Mouse (Mus musculus) kidney, embryonic 16.5 days (tissue): ENCODE measurements around the gene Tmtc2. TPM values are rescaled to one million over a fixed set of nuclear protein-coding genes. Genes with fewer than 3 reads are reported as not detected.

ENCODE experiments used
- ATAC-seq: fragments of 200-750 bp; cut with Nextera tagmentation; 2 replicates; pipeline ENCODE4 v1.8.0; 2017; ENCODE audit warnings: moderate TSS enrichment; ENCODE audit not compliant: low FRiP score, low TSS enrichment
- H3K27ac ChIP-seq: fragments of 300-500 bp; sonication (generic); 2 replicates; pipeline ENCODE4 v1.5.1; 2014; ENCODE audit warnings: low read length
- H3K27me3 ChIP-seq: fragments of 300-500 bp; sonication (generic); 2 replicates; pipeline ENCODE4 v1.6.1; 2014; ENCODE audit warnings: low read length, control low read depth, mixed read lengths; ENCODE audit not compliant: insufficient read depth
- H3K36me3 ChIP-seq: fragments of 300-500 bp; sonication (generic); 2 replicates; pipeline ENCODE4 v1.6.1; 2014; ENCODE audit warnings: low read length, control low read depth, mixed read lengths; ENCODE audit not compliant: insufficient read depth
- H3K4me1 ChIP-seq: fragments of 300-500 bp; sonication (generic); 2 replicates; pipeline ENCODE4 v1.6.1; 2014; ENCODE audit warnings: low read length, control low read depth, mixed read lengths; ENCODE audit not compliant: insufficient read depth
- H3K4me2 ChIP-seq: fragments of 300-500 bp; sonication (generic); replicated peaks from 2 replicates; pipeline ENCODE4 v1.6.1; 2014; ENCODE audit warnings: low read depth, low read length
- H3K4me3 ChIP-seq: fragments of 300-500 bp; sonication (generic); 2 replicates; pipeline ENCODE4 v1.5.1; 2014; ENCODE audit warnings: mild to moderate bottlenecking, low read length
- H3K9ac ChIP-seq: fragments of 300-500 bp; sonication (generic); replicated peaks from 2 replicates; pipeline ENCODE4 v1.6.1; 2014; ENCODE audit warnings: low read length
- H3K9me3 ChIP-seq: fragments of 300-500 bp; sonication (generic); 2 replicates; pipeline ENCODE4 v1.6.1; 2016; ENCODE audit warnings: low read length, control low read depth
- WGBS: fragments of 180-500 bp; shearing (Covaris S2); extraction: QIAGEN DNeasy Blood & Tissue Kit; methylation state at CpG from one replicate; pipeline ENCODE4 v1.1.7; 2014; 5-methylcytosine and 5-hydroxymethylcytosine counted together
- polyA plus RNA-seq: library from polyadenylated mRNA; unstranded; fragments of >200 nt; fragmentation: Nextera tagmentation; extraction: Ambion mirVana; gene quantifications from 2 replicates; pipeline ENCODE4 v1.2.1, GENCODE M21; 2015

The Tmtc2 gene
- polyA plus RNA-seq, 1 experiment from 2014 or later = 7.8 TPM

DNA sequence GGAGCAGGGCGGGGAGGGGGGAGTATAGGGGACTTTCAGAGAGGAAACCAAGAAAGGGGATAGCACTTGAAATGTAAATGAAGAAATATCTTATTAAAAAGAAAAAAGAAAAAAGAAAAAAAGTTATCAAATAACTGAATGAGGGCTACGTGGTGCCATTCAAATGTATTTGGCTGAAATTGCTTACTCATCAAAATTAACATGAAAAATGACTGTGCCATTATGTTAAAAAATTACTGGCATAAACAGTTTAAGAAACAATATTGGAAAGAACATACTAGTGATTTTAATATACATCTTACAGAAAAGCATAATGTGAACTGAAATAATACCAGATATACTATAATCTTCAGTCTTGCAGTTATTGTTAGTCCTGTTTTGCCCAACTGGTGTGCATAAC lies 378.9 kb downstream of the Tmtc2 start:
- H3K4me2 ChIP-seq = no peak overlapping the region
- no peak for ATAC-seq
- 97% methylated on average over 2 of the region's 2 CpGs for WGBS
- H3K4me1 ChIP-seq = no peaks in the 10 kb centered on the region
- H3K9ac ChIP-seq = no peak overlapping the region
- no peaks in the 10 kb centered on the region for H3K27me3 ChIP-seq
- H3K4me3 ChIP-seq = no peak overlapping the region
- H3K27ac ChIP-seq = no peak overlapping the region
- H3K9me3 ChIP-seq = no peaks in the 10 kb centered on the region
- H3K36me3 ChIP-seq = no peaks in the 10 kb centered on the region

DNA sequence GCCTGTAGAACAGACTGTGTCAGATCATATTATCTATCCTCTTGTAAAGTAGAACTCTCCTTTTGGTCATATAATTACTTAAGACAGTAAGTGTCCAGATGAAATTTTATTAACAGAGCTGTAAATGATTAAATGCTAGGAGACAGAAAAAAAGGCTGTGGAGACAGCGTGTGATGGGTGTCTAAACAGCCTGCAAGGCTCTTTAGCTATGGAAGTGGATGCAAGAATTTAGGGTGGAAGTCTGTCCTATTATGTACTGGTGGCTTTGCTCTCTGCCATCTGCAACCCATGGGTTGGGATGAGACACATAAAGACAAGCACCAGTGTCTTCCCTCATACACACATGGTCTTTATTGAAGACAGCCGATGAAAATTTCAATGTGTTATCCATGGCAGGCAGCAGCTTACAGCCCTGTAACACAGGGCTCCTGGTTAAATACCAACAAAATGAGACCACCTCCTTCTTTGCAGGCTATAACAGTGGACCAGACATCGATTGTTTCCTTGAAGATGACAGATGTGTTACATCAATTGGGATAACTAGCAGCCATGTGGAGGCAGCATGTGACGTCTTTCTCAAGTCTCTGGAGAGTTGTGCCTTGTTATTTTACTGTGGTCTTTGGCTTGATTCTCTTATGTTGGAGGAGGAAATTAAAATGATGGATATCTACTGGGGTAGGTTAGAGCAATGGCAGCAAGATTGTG lies 380.3 kb downstream of the Tmtc2 start:
- H3K4me1 ChIP-seq = no peaks in the 10 kb centered on the region
- no peaks in the 10 kb centered on the region for H3K9me3 ChIP-seq
- no peak overlapping the region for H3K4me2 ChIP-seq
- peak; percentile 85 for ATAC-seq
- H3K27ac ChIP-seq = peak overlapping the region; percentile 47; the same call in 1 of the 2 replicates
- WGBS = 48% methylated on average over 4 of the region's 4 CpGs
- H3K4me3 ChIP-seq = no peak overlapping the region
- H3K9ac ChIP-seq = no peak overlapping the region
- 0 out of 2 replicates have a peak, but pooled peaks cover 5% of the 10 kb centered on the region for H3K36me3 ChIP-seq
- H3K27me3 ChIP-seq = no peaks in the 10 kb centered on the region

DNA sequence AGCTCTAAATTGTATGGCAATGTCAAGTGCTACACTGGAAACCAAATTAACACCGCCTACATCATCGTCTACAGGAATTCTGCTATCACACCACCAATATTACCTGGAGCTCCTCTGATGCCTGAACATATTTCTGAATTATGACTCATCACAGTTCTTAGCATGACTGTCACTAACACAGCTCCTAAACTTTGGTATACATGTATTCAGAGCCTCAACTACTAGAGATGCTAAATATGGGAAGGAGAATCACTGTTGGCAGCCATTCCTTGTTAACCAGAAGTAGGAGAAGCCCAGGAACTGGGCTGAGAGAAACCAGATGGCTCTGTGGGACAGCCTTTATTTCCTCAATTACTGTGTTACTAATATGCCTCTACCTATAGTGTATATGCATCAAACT lies 382.2 kb downstream of the Tmtc2 start:
- H3K9me3 ChIP-seq = no peaks in the 10 kb centered on the region
- no peaks in the 10 kb centered on the region for H3K27me3 ChIP-seq
- no peak overlapping the region for H3K9ac ChIP-seq
- H3K4me2 ChIP-seq = no peak overlapping the region
- 96% methylated on average over 2 of the region's 2 CpGs for WGBS
- no peaks in the 10 kb centered on the region for H3K4me1 ChIP-seq
- ATAC-seq = no peak
- H3K27ac ChIP-seq = no peak overlapping the region
- H3K36me3 ChIP-seq = 0 out of 2 replicates have a peak, but pooled peaks cover 7% of the 10 kb centered on the region
- no peak overlapping the region for H3K4me3 ChIP-seq

DNA sequence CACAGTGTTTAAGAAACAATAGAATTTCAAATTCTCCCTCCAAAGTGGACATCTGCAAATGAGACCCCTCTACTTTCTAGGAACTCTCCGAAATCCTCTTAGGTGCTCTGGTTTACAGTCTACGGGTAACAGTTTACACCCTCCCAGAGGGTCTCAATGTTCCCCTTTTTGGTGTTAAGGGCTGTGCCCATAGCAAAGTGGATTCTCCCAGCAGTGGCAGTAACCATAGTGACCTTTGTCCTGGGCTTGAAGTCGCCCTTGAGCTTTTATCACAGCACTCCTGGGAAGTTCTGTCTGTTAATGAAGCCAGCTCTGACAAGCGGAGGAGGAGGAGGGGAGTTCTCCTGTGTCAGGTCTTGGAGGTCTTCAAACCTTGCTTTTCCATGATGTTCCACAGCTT lies 384.5 kb downstream of the Tmtc2 start:
- no peaks in the 10 kb centered on the region for H3K9me3 ChIP-seq
- 71% methylated on average over 4 of the region's 4 CpGs for WGBS
- no peak overlapping the region for H3K27ac ChIP-seq
- no peak overlapping the region for H3K4me2 ChIP-seq
- no peaks in the 10 kb centered on the region for H3K27me3 ChIP-seq
- ATAC-seq = no peak
- no peaks in the 10 kb centered on the region for H3K4me1 ChIP-seq
- H3K9ac ChIP-seq = no peak overlapping the region
- 0 out of 2 replicates have a peak, but pooled peaks cover 7% of the 10 kb centered on the region for H3K36me3 ChIP-seq
- no peak overlapping the region for H3K4me3 ChIP-seq

DNA sequence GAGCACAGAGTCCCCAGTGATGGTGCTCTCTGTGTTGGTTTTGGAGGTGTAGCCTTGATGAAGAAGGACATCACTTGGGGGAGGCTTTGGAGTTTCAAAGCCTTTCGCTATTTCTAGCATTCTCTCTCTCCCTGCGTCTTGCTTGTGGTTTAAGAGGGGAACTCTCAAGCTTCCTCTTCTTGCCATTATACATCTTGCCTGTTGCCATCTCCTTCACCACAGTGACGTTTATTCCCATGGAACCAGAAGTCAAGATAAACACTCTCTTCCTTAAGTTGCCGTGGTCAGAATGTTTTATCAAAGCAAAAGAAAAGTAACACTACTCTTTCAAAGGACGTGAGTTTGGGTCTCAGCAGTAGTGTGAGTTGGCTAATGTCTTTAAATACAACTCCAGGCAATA lies 387.6 kb downstream of the Tmtc2 start:
- 91% methylated on average over 5 of the region's 5 CpGs for WGBS
- H3K9ac ChIP-seq = no peak overlapping the region
- H3K36me3 ChIP-seq = 0 out of 2 replicates have a peak, but pooled peaks cover 7% of the 10 kb centered on the region
- H3K9me3 ChIP-seq = no peaks in the 10 kb centered on the region
- no peak for ATAC-seq
- H3K4me3 ChIP-seq = no peak overlapping the region
- H3K4me1 ChIP-seq = no peaks in the 10 kb centered on the region
- H3K4me2 ChIP-seq = no peak overlapping the region
- no peak overlapping the region for H3K27ac ChIP-seq
- H3K27me3 ChIP-seq = no peaks in the 10 kb centered on the region

DNA sequence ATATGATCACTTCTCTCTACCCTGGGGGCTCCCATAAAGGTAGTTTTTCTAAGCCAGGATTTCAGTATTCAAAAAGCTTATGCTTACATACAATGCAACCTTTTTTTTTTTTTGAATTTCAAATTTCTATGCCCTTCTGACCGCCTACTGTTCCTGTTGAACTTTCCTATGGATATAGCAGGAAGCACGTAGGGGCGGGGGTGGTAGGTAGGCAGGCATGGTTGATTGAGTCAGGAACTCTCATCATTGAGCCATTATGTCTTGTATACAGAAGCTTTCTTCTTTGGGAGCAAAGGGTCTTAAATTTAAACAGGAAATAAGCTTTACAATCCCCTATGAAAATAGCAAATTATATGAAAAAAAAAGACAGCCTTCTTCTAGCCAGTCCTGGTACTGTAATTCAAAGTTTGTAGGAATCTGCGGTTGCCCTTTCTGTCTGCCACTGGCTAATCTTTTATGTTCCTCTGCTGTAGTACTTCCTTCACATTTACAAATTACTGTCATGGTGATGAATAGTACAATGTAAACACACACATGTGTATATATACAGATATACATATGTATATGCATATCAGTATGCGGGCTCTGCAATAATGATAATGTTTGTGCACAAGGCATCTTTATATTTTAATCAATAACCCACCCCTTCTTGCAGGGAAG lies 405.7 kb downstream of the Tmtc2 start:
- no peak for ATAC-seq
- 77% methylated on average over 5 of the region's 5 CpGs for WGBS
- no peaks in the 10 kb centered on the region for H3K9me3 ChIP-seq

DNA sequence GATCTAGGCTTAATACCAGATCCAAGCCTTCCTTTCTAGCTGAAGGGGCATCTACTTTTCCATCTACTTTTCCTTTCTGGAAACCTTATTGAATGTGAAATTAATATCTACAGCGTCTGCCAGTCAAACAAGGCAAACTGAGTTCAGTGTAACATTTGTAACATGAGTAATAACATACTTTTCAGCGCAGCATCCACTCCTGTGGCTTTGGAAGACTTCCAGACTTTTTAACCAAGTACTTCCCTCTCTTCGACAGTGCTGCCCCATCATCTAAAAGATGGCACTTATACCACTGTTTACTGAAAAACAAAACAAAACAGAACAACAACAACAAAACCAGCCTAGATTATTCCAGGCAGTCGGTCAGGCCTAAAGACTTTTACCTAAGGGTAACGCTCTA lies 409.0 kb downstream of the Tmtc2 start:
- Histone ChIP-seq H3K36me3 (no peaks in the 10 kb centered on the region), H3K4me1 (no peaks in the 10 kb centered on the region), H3K27me3 (no peaks in the 10 kb centered on the region), H3K27ac (no peak overlapping the region), H3K9ac (no peak overlapping the region), H3K4me3 (no peak overlapping the region), H3K9me3 (no peaks in the 10 kb centered on the region), H3K4me2 (no peak overlapping the region)
- ATAC-seq = no peak
- 83% methylated on average over 5 of the region's 5 CpGs for WGBS

More for the DNA sequence above, 405.7 kb downstream of the Tmtc2 start:
- H3K4me2 ChIP-seq = no peak overlapping the region
- no peak overlapping the region for H3K4me3 ChIP-seq
- no peaks in the 10 kb centered on the region for H3K36me3 ChIP-seq
- H3K9ac ChIP-seq = no peak overlapping the region
- no peaks in the 10 kb centered on the region for H3K27me3 ChIP-seq
- H3K4me1 ChIP-seq = no peaks in the 10 kb centered on the region
- H3K27ac ChIP-seq = no peak overlapping the region

DNA sequence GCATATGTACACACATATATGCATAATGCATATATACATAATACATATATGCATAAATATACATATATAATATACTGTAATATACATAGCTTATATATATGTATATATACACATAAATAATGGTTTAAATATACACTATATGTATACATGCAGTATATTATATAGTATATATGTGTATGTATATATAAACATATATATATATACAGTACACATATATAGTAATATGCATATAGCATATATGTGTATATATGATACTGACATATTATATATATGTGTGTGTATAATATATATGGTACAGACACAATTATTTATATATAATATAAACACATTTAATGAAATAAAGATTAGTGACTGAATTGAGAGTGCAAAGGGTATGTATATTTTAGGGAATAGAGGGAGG lies 420.5 kb downstream of the Tmtc2 start:
- no peak overlapping the region for H3K27ac ChIP-seq
- no peak overlapping the region for H3K9ac ChIP-seq
- no peak for ATAC-seq
- no peaks in the 10 kb centered on the region for H3K9me3 ChIP-seq
- no peaks in the 10 kb centered on the region for H3K27me3 ChIP-seq
- H3K4me2 ChIP-seq = no peak overlapping the region
- no peaks in the 10 kb centered on the region for H3K36me3 ChIP-seq
- H3K4me3 ChIP-seq = no peak overlapping the region
- H3K4me1 ChIP-seq = no peaks in the 10 kb centered on the region

DNA sequence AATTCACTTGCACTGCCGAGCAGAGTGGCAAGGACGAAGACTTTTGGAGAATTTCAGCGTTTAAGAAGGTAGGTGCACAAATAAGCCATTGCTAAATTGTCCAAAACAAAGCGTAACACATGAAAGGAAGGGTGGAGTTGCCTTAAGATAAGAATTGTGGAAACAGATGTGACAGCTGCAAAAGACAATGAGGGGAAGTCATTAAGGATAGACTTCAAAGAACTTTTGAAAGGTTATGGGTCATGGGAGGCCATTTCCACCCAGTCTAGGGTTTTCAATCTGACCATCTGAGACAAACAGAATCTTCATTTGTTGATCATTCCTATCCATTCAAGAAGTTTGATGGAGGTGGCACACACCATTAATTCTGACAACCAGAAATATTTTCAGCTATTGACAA lies 429.9 kb downstream of the Tmtc2 start:
- Histone ChIP-seq H3K4me1 (no peaks in the 10 kb centered on the region), H3K27me3 (no peaks in the 10 kb centered on the region), H3K4me3 (no peak overlapping the region), H3K9ac (no peak overlapping the region), H3K9me3 (no peaks in the 10 kb centered on the region), H3K27ac (no peak overlapping the region), H3K36me3 (no peaks in the 10 kb centered on the region), H3K4me2 (no peak overlapping the region)
- 32% methylated on average over 4 of the region's 4 CpGs for WGBS
- no peak; the same call in 1 of the 2 replicates for ATAC-seq

DNA sequence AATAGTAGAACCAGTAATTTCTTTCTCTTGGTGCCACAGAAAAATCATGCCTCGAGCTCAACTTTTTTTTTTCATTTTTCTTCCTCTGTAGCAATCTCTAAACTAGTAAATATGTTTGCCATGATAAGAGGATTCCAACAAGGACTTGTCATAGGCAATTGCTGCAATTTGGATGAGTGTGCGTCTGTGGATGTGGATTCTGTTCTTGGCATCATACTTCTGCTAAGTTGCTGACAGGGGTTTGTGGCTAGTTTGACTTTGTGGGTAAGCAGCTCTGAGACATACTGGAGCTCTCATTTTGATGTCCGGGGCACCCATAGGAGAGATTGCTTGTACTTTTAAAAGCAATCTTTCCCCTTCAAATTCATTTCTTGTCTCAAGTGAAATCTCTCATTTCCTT lies 432.1 kb downstream of the Tmtc2 start:
- Histone ChIP-seq H3K9me3 (no peaks in the 10 kb centered on the region), H3K4me2 (no peak overlapping the region), H3K27ac (no peak overlapping the region), H3K4me1 (no peaks in the 10 kb centered on the region), H3K9ac (no peak overlapping the region), H3K27me3 (no peaks in the 10 kb centered on the region), H3K36me3 (no peaks in the 10 kb centered on the region), H3K4me3 (no peak overlapping the region)
- 76% methylated on average over 3 of the region's 3 CpGs for WGBS
- no peak for ATAC-seq
